Mouse (Mus musculus) kidney, adult 2 months (tissue): ENCODE measurements around the gene Hpn. TPM values are rescaled to one million over a fixed set of nuclear protein-coding genes. Genes with fewer than 3 reads are reported as not detected.

ENCODE experiments used
- DNase-seq: peaks from one replicate; pipeline ENCODE4 v3.0.0; 2021
- H3K27ac ChIP-seq: fragments of 200-500 bp; 2 replicates; pipeline ENCODE4 v1.5.1; 2012; ENCODE audit warnings: low read depth, low read length, control low read depth, inconsistent platforms; ENCODE audit not compliant: insufficient read depth
- H3K27me3 ChIP-seq: fragments of 200-500 bp; replicated peaks from 2 replicates; pipeline ENCODE4 v1.6.1; 2012; ENCODE audit warnings: mild to moderate bottlenecking, moderate library complexity, low read length, inconsistent platforms; ENCODE audit not compliant: control insufficient read depth, insufficient read depth
- H3K36me3 ChIP-seq: fragments of 200-500 bp; 2 replicates; pipeline ENCODE4 v1.6.1; 2012; ENCODE audit warnings: mild to moderate bottlenecking, moderate library complexity, low read length, inconsistent platforms; ENCODE audit not compliant: control insufficient read depth, insufficient read depth
- H3K4me1 ChIP-seq: fragments of 200-500 bp; 2 replicates; pipeline ENCODE4 v1.6.1; 2011; ENCODE audit warnings: low read length; ENCODE audit not compliant: control insufficient read depth, insufficient read depth
- H3K4me3 ChIP-seq: fragments of 200-500 bp; 2 replicates; pipeline ENCODE4 v1.5.1; 2011; ENCODE audit warnings: mild to moderate bottlenecking, low read depth, low read length, control low read depth; ENCODE audit not compliant: insufficient read depth
- CTCF ChIP-seq: fragments of 200-500 bp; conservative IDR thresholded peaks from 2 replicates; pipeline ENCODE4 v1.5.1; 2011; ENCODE audit warnings: low read depth, mild to moderate bottlenecking, control low read depth, low read length, moderate library complexity, mixed read lengths; ENCODE audit not compliant: insufficient read depth, insufficient read length
- POLR2A ChIP-seq: fragments of 200-500 bp; IDR thresholded peaks from one replicate; pipeline ENCODE4 v1.6.1; 2011; ENCODE audit warnings: low read depth, low read length, control low read depth
- WGBS: fragments of 180-500 bp; shearing (Covaris S2); methylation state at CpG from one replicate; pipeline ENCODE4 v1.1.7; 2018; 5-methylcytosine and 5-hydroxymethylcytosine counted together
- polyA plus RNA-seq: library from polyadenylated mRNA; depleted of rRNA; stranded (reverse); fragments of >200 nt; gene quantifications from 2 replicates; pipeline ENCODE4 v1.2.3, GENCODE M21; 2012

Hpn gene
- polyA plus RNA-seq, 1 experiment: 626 TPM

GRCm38 (mm10) chr7:31059919-31060620 lies 55.0 kb downstream of the Hpn start:
- 81% methylated on average over 11 of the region's 11 CpGs for WGBS
- Histone ChIP-seq H3K27ac (no peak overlapping the region), H3K4me3 (no peak overlapping the region), H3K36me3 (no peaks in the 10 kb centered on the region), H3K27me3 (no peaks in the 10 kb centered on the region), H3K4me1 (no peaks in the 10 kb centered on the region)
- TF ChIP-seq POLR2A: no peak
- DNase-seq: no peak

GRCm38 (mm10) chr7:31059108-31059507 lies 56.0 kb downstream of the Hpn start, which contains the start of gene Lgi4:
TSS of gene Lgi4 (plus strand) at chr7:31059342.
- Histone ChIP-seq H3K27me3 (no peaks in the 10 kb centered on the region), H3K4me1 (no peaks in the 10 kb centered on the region), H3K27ac (no peak within 1 kb of the TSS), H3K4me3 (no peak within 1 kb of the TSS), H3K36me3 (no peaks in the 10 kb centered on the region)
- no peak for TF ChIP-seq POLR2A
- TF ChIP-seq CTCF: peak; percentile 95
- 2% methylated on average over 2 of the region's 2 CpGs for WGBS
- DNase-seq: peak; percentile 81

- H3K4me1 ChIP-seq: no peaks in the 10 kb centered on the region
- no peak overlapping the region for H3K27ac ChIP-seq
- DNase-seq: no peak
- H3K36me3 ChIP-seq: no peaks in the 10 kb centered on the region
- H3K27me3 ChIP-seq: no peaks in the 10 kb centered on the region
- WGBS: 92% methylated on average over 6 of the region's 6 CpGs
- no peak overlapping the region for H3K4me3 ChIP-seq
- no peak for TF ChIP-seq CTCF
Observed at GRCm38 (mm10) chr7:31058211-31058610, 56.9 kb downstream of the Hpn start.

GRCm38 (mm10) chr7:31057730-31058129 lies 57.4 kb downstream of the Hpn start:
- no peak overlapping the region for H3K27ac ChIP-seq

GRCm38 (mm10) chr7:31057071-31057470 lies 58.0 kb downstream of the Hpn start, which contains the start of gene Fxyd1:
TSS of gene Fxyd1 (minus strand) at chr7:31057199.
- WGBS: 75% methylated on average over 2 of the region's 2 CpGs
- H3K27ac ChIP-seq: 0 out of 2 replicates have a peak within 1 kb of the TSS, but pooled peaks have one; percentile 17
- no peaks in the 10 kb centered on the region for H3K36me3 ChIP-seq
- H3K27me3 ChIP-seq: no peaks in the 10 kb centered on the region
- no peak for TF ChIP-seq CTCF
- no peak for TF ChIP-seq POLR2A
- no peak within 1 kb of the TSS for H3K4me3 ChIP-seq
- H3K4me1 ChIP-seq: no peaks in the 10 kb centered on the region
- DNase-seq: no peak

More at GRCm38 (mm10) chr7:31057730-31058129, 57.4 kb downstream of the Hpn start:
- Histone ChIP-seq H3K4me1 (no peaks in the 10 kb centered on the region), H3K27me3 (no peaks in the 10 kb centered on the region), H3K36me3 (no peaks in the 10 kb centered on the region), H3K4me3 (no peak overlapping the region)
- DNase-seq: no peak
- WGBS: 69% methylated on average over 5 of the region's 5 CpGs
- no peak for TF ChIP-seq CTCF
- TF ChIP-seq POLR2A: no peak

GRCm38 (mm10) chr7:31056448-31056847 lies 58.6 kb downstream of the Hpn start:
- DNase-seq: no peak
- Histone ChIP-seq H3K27ac (no peak overlapping the region), H3K27me3 (no peaks in the 10 kb centered on the region), H3K4me1 (no peaks in the 10 kb centered on the region), H3K36me3 (no peaks in the 10 kb centered on the region), H3K4me3 (no peak overlapping the region)
- 74% methylated on average over 7 of the region's 7 CpGs for WGBS
- TF ChIP-seq POLR2A: no peak
- no peak for TF ChIP-seq CTCF

- H3K36me3 ChIP-seq: no peaks in the 10 kb centered on the region
- DNase-seq: peak; percentile 64
- TF ChIP-seq CTCF: no peak
- no peak for TF ChIP-seq POLR2A
- no peak overlapping the region for H3K4me3 ChIP-seq
- H3K27ac ChIP-seq: 0 out of 2 replicates have a peak overlapping the region, but pooled peaks have one; percentile 17
- H3K27me3 ChIP-seq: no peaks in the 10 kb centered on the region
- H3K4me1 ChIP-seq: no peaks in the 10 kb centered on the region
- 33% methylated on average over 2 of the region's 4 CpGs for WGBS
Observed at GRCm38 (mm10) chr7:31055883-31056282, 59.2 kb downstream of the Hpn start.

- H3K4me3 ChIP-seq: peak overlapping the region; percentile 35
- WGBS: 20% methylated on average over 10 of the region's 10 CpGs
- peak; percentile 75 for DNase-seq
- H3K27me3 ChIP-seq: no peaks in the 10 kb centered on the region
- no peaks in the 10 kb centered on the region for H3K4me1 ChIP-seq
- TF ChIP-seq CTCF: no peak
- H3K36me3 ChIP-seq: no peaks in the 10 kb centered on the region
- H3K27ac ChIP-seq: peak overlapping the region; percentile 17; the same call in 1 of the 2 replicates
Observed at GRCm38 (mm10) chr7:31055354-31055824, 59.7 kb downstream of the Hpn start.
